8 mouse cellular contexts compared by ENCODE assay signal in genomic region chr10:80656863-80657623, GRCm38 (mm10). TPM values are rescaled to one million over a fixed set of nuclear protein-coding genes. Genes with fewer than 3 reads are reported as not detected.
DNase-seq lines count a peak whose midpoint lies in the region; ATAC-seq and TF ChIP-seq lines count a peak whose summit lies in the region.

TSS of gene Btbd2 (minus strand) at chr10:80657071.

- H3K36me3 ChIP-seq in kidney, adult 2 months (ENCODE audit: control insufficient read depth, insufficient read depth, low read length) = no peaks in the 10 kb centered on the region
- no peaks in the 10 kb centered on the region for H3K36me3 ChIP-seq in forebrain, postnatal 0 days (ENCODE audit: insufficient read depth)
- H3K36me3 ChIP-seq in hindbrain, embryonic 13.5 days = peaks cover 4% of the 10 kb centered on the region; the same call in 1 of the 2 replicates
- H3K36me3 ChIP-seq in limb, embryonic 13.5 days = peaks cover 3% of the 10 kb centered on the region
- H3K36me3 ChIP-seq in neural tube, embryonic 12.5 days = peaks cover 4% of the 10 kb centered on the region

- no peaks in the 10 kb centered on the region for H3K27me3 ChIP-seq in kidney, adult 2 months (replicated peaks; ENCODE audit: control insufficient read depth, insufficient read depth, low read length)
- no peaks in the 10 kb centered on the region for H3K27me3 ChIP-seq in forebrain, postnatal 0 days (ENCODE audit: insufficient read depth, low read length)
- H3K27me3 ChIP-seq in hindbrain, embryonic 13.5 days = no peaks in the 10 kb centered on the region
- no peaks in the 10 kb centered on the region for H3K27me3 ChIP-seq in limb, embryonic 13.5 days
- H3K27me3 ChIP-seq in neural tube, embryonic 12.5 days (replicated peaks) = no peaks in the 10 kb centered on the region

- DNase-seq in kidney, adult 2 months = peak; percentile 58
- no peak for DNase-seq in kidney, postnatal 10 days
- DNase-seq in adrenal gland, postnatal 10 days = no peak
- no peak for DNase-seq in forebrain, postnatal 0 days
- no peak for DNase-seq in ovary, adult 18-20 months (ENCODE audit: low spot score)

- H3K4me3 ChIP-seq in kidney, adult 2 months (ENCODE audit: insufficient read depth, low read depth, low read length) = peak within 1 kb of the TSS; percentile 88
- peak within 1 kb of the TSS; percentile 80 for H3K4me3 ChIP-seq in forebrain, postnatal 0 days (ENCODE audit: low read depth, low read length)
- peak within 1 kb of the TSS; percentile 70 for H3K4me3 ChIP-seq in hindbrain, embryonic 13.5 days
- H3K4me3 ChIP-seq in limb, embryonic 13.5 days = peak within 1 kb of the TSS; percentile 71
- H3K4me3 ChIP-seq in neural tube, embryonic 12.5 days = peak within 1 kb of the TSS; percentile 95

- H3K4me1 ChIP-seq in kidney, adult 2 months (ENCODE audit: control insufficient read depth, insufficient read depth, low read length) = peaks cover 42% of the 10 kb centered on the region
- peaks cover 9% of the 10 kb centered on the region for H3K4me1 ChIP-seq in forebrain, postnatal 0 days (ENCODE audit: insufficient read depth)
- H3K4me1 ChIP-seq in hindbrain, embryonic 13.5 days (replicated peaks) = peaks cover 44% of the 10 kb centered on the region
- peaks cover 29% of the 10 kb centered on the region for H3K4me1 ChIP-seq in limb, embryonic 13.5 days
- H3K4me1 ChIP-seq in neural tube, embryonic 12.5 days = peaks cover 24% of the 10 kb centered on the region

- H3K4me2 ChIP-seq in forebrain, postnatal 0 days (ENCODE audit: low read depth) = peak within 1 kb of the TSS; percentile 88
- H3K4me2 ChIP-seq in hindbrain, embryonic 13.5 days = peak within 1 kb of the TSS; percentile 77
- peak within 1 kb of the TSS; percentile 90 for H3K4me2 ChIP-seq in limb, embryonic 13.5 days (replicated peaks)
- H3K4me2 ChIP-seq in neural tube, embryonic 12.5 days (replicated peaks) = peak within 1 kb of the TSS; percentile 98

- H3K9me3 ChIP-seq in forebrain, postnatal 0 days (ENCODE audit: low read length) = no peaks in the 10 kb centered on the region
- H3K9me3 ChIP-seq in hindbrain, embryonic 13.5 days = no peaks in the 10 kb centered on the region
- H3K9me3 ChIP-seq in limb, embryonic 13.5 days = no peaks in the 10 kb centered on the region
- no peaks in the 10 kb centered on the region for H3K9me3 ChIP-seq in neural tube, embryonic 12.5 days

- TF ChIP-seq CTCF in kidney, adult 2 months (conservative IDR thresholded peaks at IDR 0.05; ENCODE audit: insufficient read depth, insufficient read length, low read depth, low read length) = no peak
- TF ChIP-seq CTCF in forebrain, postnatal 0 days (IDR thresholded peaks at IDR 0.05; ENCODE audit: low read depth) = no peak

- 23% methylated on average over 15 of the region's 15 CpGs for WGBS in kidney, adult 2 months
- WGBS in forebrain, postnatal 0 days = 20% methylated on average over 15 of the region's 15 CpGs
- 23% methylated on average over 13 of the region's 15 CpGs for WGBS in hindbrain, embryonic 13.5 days
- 22% methylated on average over 15 of the region's 15 CpGs for WGBS in limb, embryonic 13.5 days
- WGBS in neural tube, embryonic 12.5 days = 15% methylated on average over 15 of the region's 15 CpGs

- peak; percentile 46 for ATAC-seq in forebrain, postnatal 0 days
- ATAC-seq in hindbrain, embryonic 13.5 days (ENCODE audit: low FRiP score) = peak; percentile 44; the same call in 1 of the 2 replicates
- no peak for ATAC-seq in limb, embryonic 13.5 days (ENCODE audit: low FRiP score, low read depth)
- peak; percentile 63 for ATAC-seq in neural tube, embryonic 12.5 days (ENCODE audit: low FRiP score, low read depth)

- peak within 1 kb of the TSS; percentile 97 for H3K27ac ChIP-seq in kidney, adult 2 months (ENCODE audit: insufficient read depth, low read depth, low read length)
- peak within 1 kb of the TSS; percentile 94 for H3K27ac ChIP-seq in forebrain, postnatal 0 days (ENCODE audit: low read depth, low read length)
- peak within 1 kb of the TSS; percentile 93 for H3K27ac ChIP-seq in hindbrain, embryonic 13.5 days
- H3K27ac ChIP-seq in limb, embryonic 13.5 days = peak within 1 kb of the TSS; percentile 88; the same call in 1 of the 2 replicates
- H3K27ac ChIP-seq in neural tube, embryonic 12.5 days = peak within 1 kb of the TSS; percentile 58

- TF ChIP-seq POLR2A in kidney, adult 2 months (IDR thresholded peaks at IDR 0.05; ENCODE audit: low read depth, low read length) = no peak

- H3K9ac ChIP-seq in forebrain, postnatal 0 days = peak within 1 kb of the TSS; percentile 88
- peak within 1 kb of the TSS; percentile 94 for H3K9ac ChIP-seq in hindbrain, embryonic 13.5 days
- peak within 1 kb of the TSS; percentile 94 for H3K9ac ChIP-seq in limb, embryonic 13.5 days
- H3K9ac ChIP-seq in neural tube, embryonic 12.5 days = peak within 1 kb of the TSS; percentile 96

RNA-seq across cellular contexts. Expression of gene Btbd2, which starts in this region (rescaled TPM):
- 77.7 and 80.7 TPM in 2 replicates for polyA plus RNA-seq in kidney, adult 2 months (2012; rRNA removed)
- 10 to 100 TPM; 50.4 to 65.3 TPM for total RNA-seq in adrenal gland, postnatal 10 days (2021)
- 105 and 131 TPM in 2 replicates for total RNA-seq in forebrain, postnatal 0 days (2014; rRNA removed)
- 70.4 and 77.6 TPM in 2 replicates for polyA plus RNA-seq in forebrain, postnatal 0 days (2015; fragmentation: Nextera tagmentation; extraction: Ambion mirVana)
- 75.7 and 77.8 TPM in 2 replicates for polyA plus RNA-seq in hindbrain, embryonic 13.5 days (2015; fragmentation: Nextera tagmentation; extraction: Ambion mirVana)
- 77.8 and 83.5 TPM in 2 replicates for polyA plus RNA-seq in limb, embryonic 13.5 days (2015; fragmentation: Nextera tagmentation; extraction: Ambion mirVana)
- 92.8 and 100 TPM in 2 replicates for polyA plus RNA-seq in neural tube, embryonic 12.5 days (2016; fragmentation: Nextera tagmentation; extraction: Ambion mirVana)
